Mouse (Mus musculus): Measurements from ENCODE around the gene Gabrr1.

GRCm38 (mm10) chr4:33124493-33124892, 7.8 kb upstream of the Gabrr1 start:
- TF ChIP-seq CTCF (IDR thresholded peaks at IDR 0.05; ENCODE audit: borderline replicate concordance, extremely low read depth, insufficient read depth, insufficient read length) (peak; percentile 55), POLR2A (IDR thresholded peaks at IDR 0.05; ENCODE audit: borderline replicate concordance, extremely low read depth, insufficient read depth, insufficient read length, poor library complexity, severe bottlenecking) (no peak)

All from brain, embryonic 14.5 days (tissue).